Mouse (Mus musculus) limb, embryonic 14.5 days (tissue): Measurements from ENCODE around the gene Slamf8. TPM values are rescaled to one million over a fixed set of nuclear protein-coding genes. Genes with fewer than 3 reads are reported as not detected.

Source experiments
- ATAC-seq: fragments of 200-750 bp; cut with Nextera tagmentation; 2 replicates; pipeline ENCODE4 v1.8.0; 2017; ENCODE audit warnings: low read depth, moderate number of reproducible peaks, moderate TSS enrichment; ENCODE audit not compliant: low FRiP score
- DNase-seq: peaks from one replicate; pipeline ENCODE4 v3.0.0-alpha.2; 2015; ENCODE audit warnings: low spot score
- H3K27ac ChIP-seq: fragments of 300-500 bp; sonication (generic); replicated peaks from 2 replicates; pipeline ENCODE4 v1.5.1; 2014; ENCODE audit warnings: low read depth, mild to moderate bottlenecking, low read length, moderate library complexity, mixed read lengths
- H3K27me3 ChIP-seq: fragments of 300-500 bp; sonication (generic); 2 replicates; pipeline ENCODE4 v1.6.1; 2014; ENCODE audit warnings: low read length, mixed read lengths; ENCODE audit not compliant: control insufficient read depth, insufficient read depth
- H3K36me3 ChIP-seq: fragments of 300-500 bp; sonication (generic); 2 replicates; pipeline ENCODE4 v1.6.1; 2014; ENCODE audit warnings: mild to moderate bottlenecking, low read length, moderate library complexity, mixed read lengths; ENCODE audit not compliant: control insufficient read depth, insufficient read depth
- H3K4me1 ChIP-seq: fragments of 300-500 bp; sonication (generic); 2 replicates; pipeline ENCODE4 v1.6.1; 2014; ENCODE audit warnings: antibody characterized with exemption, low read length, mixed read lengths; ENCODE audit not compliant: control insufficient read depth, insufficient read depth
- H3K4me2 ChIP-seq: fragments of 300-500 bp; sonication (generic); replicated peaks from 2 replicates; pipeline ENCODE4 v1.6.1; 2014; ENCODE audit warnings: low read depth, mild to moderate bottlenecking, low read length, moderate library complexity; ENCODE audit not compliant: severe bottlenecking
- H3K4me3 ChIP-seq: fragments of 300-500 bp; sonication (generic); replicated peaks from 2 replicates; pipeline ENCODE4 v1.5.1; 2014; ENCODE audit warnings: low read length
- H3K9ac ChIP-seq: fragments of 300-500 bp; sonication (generic); 2 replicates; pipeline ENCODE4 v1.6.1; 2014; ENCODE audit warnings: mild to moderate bottlenecking, low read depth, low read length, moderate library complexity; ENCODE audit not compliant: severe bottlenecking
- H3K9me3 ChIP-seq: fragments of 300-500 bp; sonication (generic); 2 replicates; pipeline ENCODE4 v1.6.1; 2016; ENCODE audit warnings: low read length; ENCODE audit not compliant: control insufficient read depth
- POLR2A ChIP-seq: fragments of 200-500 bp; IDR thresholded peaks from 2 replicates; pipeline ENCODE4 v1.8.0; 2012; ENCODE audit warnings: inconsistent platforms, mild to moderate bottlenecking, moderate library complexity, borderline replicate concordance; ENCODE audit not compliant: insufficient read depth, insufficient read length; ENCODE audit errors: extremely low read depth
- WGBS: fragments of 180-500 bp; shearing (Covaris S2); extraction: QIAGEN DNeasy Blood & Tissue Kit; methylation state at CpG from one replicate; pipeline ENCODE4 v1.1.7; 2014; 5-methylcytosine and 5-hydroxymethylcytosine counted together
- polyA plus RNA-seq, 2 experiments: library from polyadenylated mRNA; depleted of rRNA in 1 of 2; stranded (reverse) in 1 of 2; unstranded in 1 of 2; fragments of >200 nt; fragmentation: Nextera tagmentation in 1 of 2; extraction: Ambion mirVana in 1 of 2; gene quantifications; 2 replicates each; pipeline versions ENCODE4 v1.2.1 to v1.2.3; 2012 to 2014

Slamf8 gene
- polyA plus RNA-seq, 2 experiments = 0.30 TPM; not detected in 1

DNA sequence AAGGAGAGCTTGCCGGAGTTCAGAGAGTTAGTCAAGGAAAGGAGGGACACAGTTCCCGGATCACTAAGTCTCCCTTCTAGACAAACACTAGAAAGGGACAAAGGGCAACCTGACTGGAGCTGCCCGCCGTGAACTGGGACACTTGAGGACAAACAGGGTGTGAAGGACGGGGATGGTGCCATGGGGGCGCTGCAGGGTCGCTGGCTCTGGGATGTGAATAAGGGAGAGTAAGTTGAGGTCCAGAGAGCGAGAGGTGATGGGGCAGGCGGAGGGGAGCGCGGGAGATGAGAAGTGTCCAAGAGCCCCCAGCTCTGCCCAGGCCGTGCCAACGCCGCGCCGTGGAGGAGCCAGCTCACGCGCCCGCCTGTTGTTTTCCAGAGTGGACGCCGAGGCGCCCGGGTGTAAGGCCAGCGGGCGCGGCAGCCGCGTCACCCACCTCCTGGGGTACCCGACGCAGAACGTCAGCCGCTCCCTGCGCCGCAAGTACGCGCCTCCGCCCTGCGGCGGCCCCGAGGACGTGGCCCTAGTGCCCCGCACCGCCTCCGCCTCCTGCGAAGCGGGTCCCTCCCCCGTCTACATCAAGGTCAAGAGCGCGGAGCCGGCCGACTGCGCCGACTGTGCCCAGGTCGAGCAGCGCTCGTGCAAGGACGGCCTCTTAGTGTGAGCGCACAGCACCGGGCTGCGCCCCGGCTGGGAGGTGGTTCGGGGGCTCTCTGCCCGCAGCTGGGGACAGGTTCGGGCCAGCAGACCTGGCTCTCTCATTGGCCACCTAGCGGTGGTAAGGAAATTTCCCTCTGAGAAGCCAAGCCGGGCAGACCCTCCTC is 27.5 kb downstream of the Slamf8 start:
- Histone ChIP-seq H3K27me3 (peaks cover 27% of the 10 kb centered on the region), H3K9me3 (no peaks in the 10 kb centered on the region), H3K36me3 (no peaks in the 10 kb centered on the region), H3K4me3 (peak overlapping the region; percentile 69), H3K4me2 (peak overlapping the region; percentile 95), H3K4me1 (peaks cover 7% of the 10 kb centered on the region; the same call in 1 of the 2 replicates), H3K27ac (0 out of 2 replicates have a peak overlapping the region, but pooled peaks have one; percentile 26), H3K9ac (peak overlapping the region; percentile 68)
- under 1% methylated on average over 62 of the region's 66 CpGs for WGBS
- ATAC-seq (peak; percentile 92), DNase-seq (peak; percentile 83)
- 0 out of 2 replicates have a peak, but pooled peaks have one; percentile 17 for TF ChIP-seq POLR2A

DNA sequence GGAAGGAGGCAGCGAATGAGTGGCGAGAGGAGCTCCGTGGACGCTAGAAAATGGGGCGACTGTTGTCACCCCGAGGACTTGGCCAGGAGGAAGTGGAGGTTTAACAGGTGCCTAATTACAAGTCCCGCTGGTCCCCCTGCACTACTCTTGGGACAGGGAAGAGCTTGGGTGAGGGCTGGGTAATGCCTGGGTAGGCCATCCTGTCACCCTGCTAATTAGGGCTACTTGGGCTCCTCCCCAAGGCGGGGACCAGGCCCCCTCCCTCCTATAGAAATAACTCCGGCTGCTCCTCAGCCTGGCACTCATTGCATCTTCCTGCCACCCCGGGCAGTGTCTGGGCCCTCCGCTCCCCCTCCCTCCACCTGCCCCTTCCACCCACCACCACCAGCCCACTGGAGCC is 34.7 kb downstream of the Slamf8 start, which contains the start of gene Vsig8:
Gene Vsig8 (plus strand): TSS at position 301 of the 400 bp plus-strand sequence.
- ATAC-seq (no peak), DNase-seq (no peak)
- no peak within 1 kb of the TSS for H3K27ac ChIP-seq
- no peak for TF ChIP-seq POLR2A
- no peaks in the 10 kb centered on the region for H3K9me3 ChIP-seq
- no peaks in the 10 kb centered on the region for H3K36me3 ChIP-seq
- H3K27me3 ChIP-seq = peaks cover 2% of the 10 kb centered on the region; the same call in 1 of the 2 replicates
- no peak within 1 kb of the TSS for H3K4me3 ChIP-seq
- 73% methylated on average over 11 of the region's 11 CpGs for WGBS
- H3K4me1 ChIP-seq = peaks cover 6% of the 10 kb centered on the region
- H3K4me2 ChIP-seq = no peak within 1 kb of the TSS
- H3K9ac ChIP-seq = no peak within 1 kb of the TSS

DNA sequence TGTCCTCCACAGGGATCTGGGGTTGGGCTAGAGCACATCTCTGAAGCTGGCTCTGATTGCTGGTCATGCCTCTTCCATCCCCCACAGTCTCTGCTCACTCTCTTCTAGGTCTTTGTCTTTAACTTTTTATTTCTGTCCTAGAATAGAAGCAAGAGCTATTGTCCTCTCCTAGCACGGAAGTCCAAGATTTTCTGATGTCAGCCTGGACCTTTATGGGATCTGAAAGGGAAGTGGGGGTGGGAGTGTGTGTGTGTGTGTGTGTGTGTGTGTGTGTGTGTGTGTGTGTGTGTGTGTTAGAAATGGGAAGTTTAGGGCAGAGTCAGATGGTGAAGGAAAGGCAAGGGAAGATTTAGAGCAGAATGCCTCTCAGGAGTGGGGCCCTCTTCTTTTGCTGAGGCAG is 37.7 kb downstream of the Slamf8 start:
- no peaks in the 10 kb centered on the region for H3K9me3 ChIP-seq
- no peak overlapping the region for H3K4me3 ChIP-seq
- ATAC-seq (no peak), DNase-seq (no peak)
- 44% methylated on average over 1 of the region's 1 CpGs for WGBS
- H3K4me1 ChIP-seq = peaks cover 17% of the 10 kb centered on the region
- no peak overlapping the region for H3K4me2 ChIP-seq
- TF ChIP-seq POLR2A = no peak
- no peaks in the 10 kb centered on the region for H3K27me3 ChIP-seq
- H3K27ac ChIP-seq = no peak overlapping the region
- no peak overlapping the region for H3K9ac ChIP-seq
- no peaks in the 10 kb centered on the region for H3K36me3 ChIP-seq

DNA sequence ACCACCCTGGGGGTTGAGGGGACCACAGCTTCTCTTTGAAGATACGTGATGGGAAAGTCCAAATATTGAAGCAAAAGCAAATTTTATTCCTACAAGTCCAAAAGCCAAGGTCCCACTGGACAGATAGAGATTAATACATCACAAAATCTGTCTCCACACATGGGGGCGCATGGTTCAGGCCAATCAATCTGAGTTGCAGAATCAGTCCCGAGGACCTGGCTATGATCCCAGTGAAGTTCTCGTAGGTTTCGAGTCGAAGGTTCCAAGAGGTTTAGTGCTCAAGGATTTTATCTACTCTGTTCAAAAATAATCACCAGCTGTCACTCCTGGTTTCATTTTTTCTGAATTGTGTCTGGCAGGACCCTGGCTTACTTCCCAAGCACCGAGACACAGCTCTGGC is 39.4 kb downstream of the Slamf8 start:
- H3K4me3 ChIP-seq = peak overlapping the region; percentile 21; the same call in 1 of the 2 replicates
- H3K9me3 ChIP-seq = no peaks in the 10 kb centered on the region
- no peak overlapping the region for H3K27ac ChIP-seq
- H3K27me3 ChIP-seq = no peaks in the 10 kb centered on the region
- H3K4me2 ChIP-seq = peak overlapping the region; percentile 46
- peaks cover 17% of the 10 kb centered on the region for H3K4me1 ChIP-seq
- 0 out of 2 replicates have a peak, but pooled peaks have one; percentile 24 for ATAC-seq
- WGBS = 51% methylated on average over 7 of the region's 7 CpGs
- TF ChIP-seq POLR2A = no peak
- peak; percentile 49 for DNase-seq
- no peaks in the 10 kb centered on the region for H3K36me3 ChIP-seq
- H3K9ac ChIP-seq = no peak overlapping the region

DNA sequence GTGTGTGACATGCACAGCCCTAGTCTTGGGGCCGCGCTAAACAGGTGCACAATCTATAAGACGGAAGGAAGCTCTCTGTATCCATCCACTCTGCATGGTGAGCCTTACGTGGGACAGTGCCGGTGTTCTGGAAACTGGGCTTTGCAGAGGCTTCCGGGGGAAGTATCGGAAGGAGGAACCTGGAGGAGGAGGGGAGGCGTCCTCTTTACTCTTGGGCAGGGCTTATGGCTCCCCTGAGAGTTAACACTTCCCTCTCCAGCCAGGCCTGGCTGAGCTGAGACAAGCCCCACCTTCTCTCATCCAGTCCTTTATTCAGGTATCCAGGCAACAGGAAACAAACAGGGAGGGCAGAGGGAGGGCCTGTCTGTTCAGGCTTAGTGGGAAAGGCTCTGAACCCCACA is 39.8 kb downstream of the Slamf8 start:
- Histone ChIP-seq H3K27me3 (no peaks in the 10 kb centered on the region), H3K9me3 (no peaks in the 10 kb centered on the region), H3K4me1 (peaks cover 17% of the 10 kb centered on the region), H3K27ac (no peak overlapping the region), H3K36me3 (no peaks in the 10 kb centered on the region), H3K4me2 (peak overlapping the region; percentile 46), H3K9ac (no peak overlapping the region), H3K4me3 (peak overlapping the region; percentile 21)
- peak; percentile 76 for DNase-seq
- no peak for TF ChIP-seq POLR2A
- ATAC-seq = peak; percentile 84
- 5% methylated on average over 8 of the region's 8 CpGs for WGBS
